Mouse (Mus musculus) spleen, adult 2 months (tissue): Measurements from ENCODE around the gene Grip1. TPM values are rescaled to one million over a fixed set of nuclear protein-coding genes. Genes with fewer than 3 reads are reported as not detected.

Experiments used
- DNase-seq, 2 experiments: peaks; one replicate each; pipeline versions ENCODE4 v3.0.0 to v3.0.0-alpha.2; 2012 to 2021; ENCODE audit warnings: low spot score in 2 of 2, low read depth in 1 of 2
- H3K27ac ChIP-seq: fragments of 200-500 bp; 2 replicates; pipeline ENCODE4 v1.5.1; 2012; ENCODE audit warnings: low read length, inconsistent platforms; ENCODE audit not compliant: insufficient read depth
- H3K27me3 ChIP-seq: fragments of 200-500 bp; 2 replicates; pipeline ENCODE4 v1.6.1; 2012; ENCODE audit warnings: mild to moderate bottlenecking, moderate library complexity, low read length, inconsistent platforms; ENCODE audit not compliant: control insufficient read depth, insufficient read depth
- H3K36me3 ChIP-seq: fragments of 200-500 bp; 2 replicates; pipeline ENCODE4 v1.6.1; 2012; ENCODE audit warnings: mild to moderate bottlenecking, low read length, inconsistent platforms; ENCODE audit not compliant: control insufficient read depth, insufficient read depth
- H3K4me1 ChIP-seq: fragments of 200-500 bp; 2 replicates; pipeline ENCODE4 v1.6.1; 2011; ENCODE audit warnings: inconsistent platforms; ENCODE audit not compliant: control insufficient read depth, insufficient read depth, insufficient read length
- H3K4me3 ChIP-seq: fragments of 200-500 bp; 2 replicates; pipeline ENCODE4 v1.5.1; 2011; ENCODE audit warnings: mild to moderate bottlenecking, inconsistent platforms; ENCODE audit not compliant: insufficient read depth, insufficient read length; ENCODE audit errors: extremely low read depth
- CTCF ChIP-seq: fragments of 200-500 bp; IDR thresholded peaks from 2 replicates; pipeline ENCODE4 v1.5.1; 2011; ENCODE audit warnings: mild to moderate bottlenecking, inconsistent platforms; ENCODE audit not compliant: insufficient read depth, insufficient read length, insufficient replicate concordance; ENCODE audit errors: extremely low read depth
- POLR2A ChIP-seq: fragments of 200-500 bp; IDR thresholded peaks from 2 replicates; pipeline ENCODE4 v1.6.1; 2011; ENCODE audit warnings: low read depth, low read length, inconsistent platforms
- WGBS: fragments of 180-500 bp; shearing (Covaris S2); methylation state at CpG from one replicate; pipeline ENCODE4 v1.1.7; 2018; 5-methylcytosine and 5-hydroxymethylcytosine counted together
- polyA plus RNA-seq: library from polyadenylated mRNA; depleted of rRNA; stranded (reverse); fragments of >200 nt; gene quantifications from 2 replicates; pipeline ENCODE4 v1.2.3, GENCODE M21; 2012

The Grip1 gene
- polyA plus RNA-seq, 1 experiment: not detected

DNA sequence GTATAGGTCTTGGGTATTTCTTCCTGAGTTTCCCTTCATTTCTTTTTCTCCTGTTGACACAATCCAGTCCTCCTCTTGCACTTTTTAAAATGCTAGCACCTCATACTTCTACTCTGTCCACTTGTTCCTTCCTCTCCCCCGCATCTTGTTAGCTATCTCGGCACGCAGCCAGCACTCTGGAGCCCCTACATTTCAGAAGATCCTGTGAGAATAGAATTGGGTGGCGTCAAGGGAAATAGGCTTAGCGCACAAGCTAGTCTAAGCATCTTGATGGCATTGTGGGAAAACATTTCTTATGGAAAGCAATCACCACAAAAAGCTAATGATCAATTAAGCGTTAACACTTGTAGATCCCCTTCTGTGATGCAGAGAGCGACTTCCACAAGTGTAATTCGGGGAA is 512.7 kb downstream of the Grip1 start:
- H3K4me3 ChIP-seq: no peak overlapping the region
- TF ChIP-seq CTCF (no peak), POLR2A (no peak)
- 72% methylated on average over 8 of the region's 8 CpGs for WGBS
- DNase-seq: no peak
- H3K27ac ChIP-seq: no peak overlapping the region
- no peaks in the 10 kb centered on the region for H3K4me1 ChIP-seq
- no peaks in the 10 kb centered on the region for H3K27me3 ChIP-seq
- H3K36me3 ChIP-seq: no peaks in the 10 kb centered on the region

DNA sequence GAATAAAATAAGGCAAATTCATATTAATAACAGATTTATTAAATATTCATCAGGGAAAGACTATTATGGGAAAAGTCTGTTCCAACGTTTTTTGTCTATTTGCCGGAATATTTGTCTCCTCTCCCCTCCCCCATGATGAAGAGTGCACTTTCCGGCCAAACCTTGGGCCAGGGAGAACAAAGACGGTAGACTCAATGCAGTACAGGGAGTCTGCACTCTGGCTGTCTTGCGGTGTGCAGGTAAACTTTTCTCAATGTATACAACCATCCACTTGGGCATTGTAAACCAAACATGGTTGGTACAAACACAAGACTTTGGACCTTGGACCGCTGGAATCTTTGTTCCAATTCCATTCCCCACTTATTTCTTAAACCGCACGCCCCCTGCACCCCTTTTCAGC is 525.8 kb downstream of the Grip1 start:
- Histone ChIP-seq H3K27ac (no peak overlapping the region), H3K4me3 (no peak overlapping the region), H3K27me3 (no peaks in the 10 kb centered on the region), H3K4me1 (no peaks in the 10 kb centered on the region), H3K36me3 (no peaks in the 10 kb centered on the region)
- no peak for TF ChIP-seq CTCF
- WGBS: 46% methylated on average over 8 of the region's 8 CpGs
- DNase-seq: no peak

DNA sequence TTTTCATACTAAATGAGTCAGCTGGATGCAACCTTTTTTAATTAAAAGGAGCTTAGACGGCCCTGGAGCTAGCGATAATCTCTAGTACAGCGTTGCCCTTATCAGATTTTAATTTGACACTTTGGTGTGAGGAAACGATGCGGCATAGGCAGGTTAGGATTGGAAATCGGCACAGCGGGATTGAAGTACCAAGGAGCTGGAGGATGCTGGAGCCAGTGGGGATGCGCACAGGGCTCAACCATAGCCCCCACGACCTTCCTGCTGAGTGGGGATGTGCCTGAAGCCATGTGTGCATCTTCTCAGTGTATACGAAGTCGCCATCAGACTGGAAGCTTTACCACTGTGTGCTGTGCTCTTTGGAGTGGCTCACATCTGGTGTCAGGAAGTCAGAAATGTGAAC is 526.4 kb downstream of the Grip1 start:
- Histone ChIP-seq H3K27ac (no peak overlapping the region), H3K36me3 (no peaks in the 10 kb centered on the region), H3K27me3 (no peaks in the 10 kb centered on the region), H3K4me3 (no peak overlapping the region), H3K4me1 (no peaks in the 10 kb centered on the region)
- TF ChIP-seq POLR2A (no peak), CTCF (no peak)
- no peak for DNase-seq
- WGBS: 57% methylated on average over 11 of the region's 11 CpGs

DNA sequence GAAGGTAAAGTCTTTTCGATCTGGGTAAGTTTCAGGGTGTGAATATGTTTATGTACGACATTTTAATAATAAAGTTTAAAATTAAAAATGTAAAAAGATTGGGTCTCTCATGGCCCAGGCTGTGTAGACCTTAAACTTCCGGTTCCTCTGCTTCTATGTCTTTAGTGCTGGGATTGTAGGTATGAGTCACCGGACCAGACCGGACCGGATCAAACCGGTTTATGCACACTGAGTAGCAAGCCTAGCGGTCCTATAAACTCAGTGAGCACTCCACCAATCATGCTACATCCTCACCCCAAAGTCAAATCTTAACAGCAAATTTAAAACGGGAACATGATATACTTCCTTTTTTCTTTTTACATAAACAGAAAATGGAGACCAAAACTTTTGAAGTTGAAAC is 530.7 kb downstream of the Grip1 start:
- H3K36me3 ChIP-seq: no peaks in the 10 kb centered on the region
- H3K27ac ChIP-seq: no peak overlapping the region
- no peak for DNase-seq
- no peaks in the 10 kb centered on the region for H3K4me1 ChIP-seq
- H3K27me3 ChIP-seq: no peaks in the 10 kb centered on the region
- TF ChIP-seq POLR2A (no peak), CTCF (no peak)
- WGBS: 81% methylated on average over 9 of the region's 9 CpGs
- no peak overlapping the region for H3K4me3 ChIP-seq

DNA sequence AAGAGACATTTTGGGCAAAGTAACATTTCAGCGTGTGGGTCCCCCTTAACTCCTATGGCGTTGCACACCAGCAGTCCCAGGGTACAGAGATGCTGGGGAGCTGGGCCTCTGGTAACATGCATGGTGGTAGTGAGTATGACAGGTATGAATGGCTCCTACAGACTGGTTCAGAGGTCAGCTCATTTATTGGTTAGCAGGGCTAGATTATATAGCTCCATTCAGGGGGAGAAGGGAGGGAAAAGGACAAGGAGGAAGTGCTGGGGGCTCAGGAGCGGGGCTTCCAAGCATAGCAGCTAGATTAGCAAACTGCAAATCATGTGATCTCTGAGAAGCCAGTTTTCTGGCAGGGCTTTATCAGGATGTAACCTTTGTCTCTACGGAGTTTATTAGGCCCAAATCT is 544.8 kb downstream of the Grip1 start:
- H3K4me1 ChIP-seq: no peaks in the 10 kb centered on the region
- no peak overlapping the region for H3K4me3 ChIP-seq
- DNase-seq: no peak
- 78% methylated on average over 4 of the region's 4 CpGs for WGBS
- no peak overlapping the region for H3K27ac ChIP-seq
- H3K27me3 ChIP-seq: no peaks in the 10 kb centered on the region
- no peaks in the 10 kb centered on the region for H3K36me3 ChIP-seq
- TF ChIP-seq POLR2A (no peak), CTCF (no peak)

DNA sequence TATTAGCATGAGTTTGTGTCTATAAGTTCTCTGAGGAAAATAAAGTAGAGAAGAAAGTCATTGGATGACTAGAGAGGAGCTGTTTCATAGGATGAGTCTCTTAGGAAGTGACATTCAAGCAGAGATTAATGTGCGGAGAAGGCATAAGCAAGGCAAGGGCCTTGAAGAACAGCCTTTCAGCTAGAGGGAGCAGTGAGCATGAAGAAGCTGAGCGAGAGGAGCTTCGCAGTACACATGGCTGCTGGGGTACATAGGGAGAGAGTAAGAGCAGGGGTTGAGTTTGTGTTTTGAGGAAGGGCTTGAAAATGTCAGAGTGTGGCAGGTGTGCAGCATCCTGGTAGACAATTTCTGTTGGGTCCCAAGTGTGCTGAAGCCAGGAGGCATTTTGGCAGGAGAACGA is 548.5 kb downstream of the Grip1 start:
- WGBS: 81% methylated on average over 4 of the region's 4 CpGs
- Histone ChIP-seq H3K4me3 (no peak overlapping the region), H3K36me3 (no peaks in the 10 kb centered on the region), H3K4me1 (no peaks in the 10 kb centered on the region), H3K27me3 (no peaks in the 10 kb centered on the region), H3K27ac (no peak overlapping the region)
- DNase-seq: no peak
- TF ChIP-seq POLR2A (no peak), CTCF (no peak)

DNA sequence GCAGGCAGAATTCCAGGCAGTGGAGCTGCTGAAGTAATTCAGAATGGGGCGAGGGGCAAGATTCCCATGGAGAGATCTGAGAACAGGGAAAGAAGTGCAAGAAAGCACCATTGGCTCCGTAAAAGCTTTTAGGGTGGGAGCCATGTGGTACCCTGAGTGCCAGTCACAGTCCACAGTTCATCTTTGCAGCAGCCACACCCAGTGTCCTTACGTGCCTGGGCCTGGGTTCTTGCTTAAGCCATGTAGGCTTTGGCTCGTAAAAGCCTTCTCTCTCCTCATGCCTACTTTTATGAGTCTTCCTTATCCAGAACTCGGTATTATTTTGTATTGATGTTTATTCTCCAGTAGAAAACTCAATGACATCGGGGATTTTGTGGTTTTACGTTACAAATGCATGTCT is 550.5 kb downstream of the Grip1 start:
- H3K4me1 ChIP-seq: no peaks in the 10 kb centered on the region
- DNase-seq: no peak
- H3K27ac ChIP-seq: no peak overlapping the region
- no peak overlapping the region for H3K4me3 ChIP-seq
- TF ChIP-seq POLR2A: no peak
- no peak for TF ChIP-seq CTCF
- no peaks in the 10 kb centered on the region for H3K36me3 ChIP-seq
- no peaks in the 10 kb centered on the region for H3K27me3 ChIP-seq
- WGBS: 90% methylated on average over 7 of the region's 7 CpGs

DNA sequence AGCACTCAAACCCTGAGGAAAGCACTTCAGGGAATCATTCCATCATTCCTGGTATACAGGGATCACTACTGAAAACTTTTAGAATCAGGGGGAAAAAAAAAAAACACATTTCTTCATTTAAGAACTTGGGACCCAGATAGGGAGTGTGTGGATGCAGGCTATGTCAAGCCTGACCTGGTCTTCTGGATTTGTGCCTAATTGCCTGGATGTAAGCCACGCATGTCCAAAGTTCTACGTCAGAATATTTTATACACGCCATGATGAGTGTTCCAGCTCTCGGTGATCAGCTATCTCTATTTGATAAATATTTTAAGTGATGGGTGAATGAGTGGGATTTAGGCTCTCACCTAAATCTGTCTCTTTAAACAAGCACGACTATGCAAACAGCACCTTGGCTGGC is 552.0 kb downstream of the Grip1 start:
- H3K4me3 ChIP-seq: no peak overlapping the region
- WGBS: 93% methylated on average over 5 of the region's 5 CpGs
- DNase-seq: no peak
- H3K36me3 ChIP-seq: no peaks in the 10 kb centered on the region
- H3K27ac ChIP-seq: no peak overlapping the region
- no peaks in the 10 kb centered on the region for H3K4me1 ChIP-seq
- TF ChIP-seq POLR2A (no peak), CTCF (no peak)
- no peaks in the 10 kb centered on the region for H3K27me3 ChIP-seq
